Mouse (Mus musculus) frontal cortex, postnatal 36 days (tissue): Measurements from ENCODE around the gene Znrd1.

Experiments
- DNase-seq, 2 experiments: peaks; one replicate each; pipeline ENCODE4 v3.0.0; 2022; ENCODE audit warnings: low spot score in 2 of 2

Gene Znrd1

GRCm38 (mm10) chr17:36927496-36928120 is 30.8 kb downstream of the Znrd1 start:
- no peak for DNase-seq

GRCm38 (mm10) chr17:36923491-36923890 is 34.9 kb downstream of the Znrd1 start:
- no peak for DNase-seq

GRCm38 (mm10) chr17:36922715-36923114 is 35.6 kb downstream of the Znrd1 start:
- no peak for DNase-seq

- DNase-seq, result no peak
Observed at GRCm38 (mm10) chr17:36920239-36920638, 38.1 kb downstream of the Znrd1 start.

GRCm38 (mm10) chr17:36915076-36915475 is 43.3 kb downstream of the Znrd1 start:
- DNase-seq, result peak; percentile 57 to 60

GRCm38 (mm10) chr17:36914108-36914507 is 44.3 kb downstream of the Znrd1 start:
- peak; percentile 68 to 82 for DNase-seq

- DNase-seq, result no peak
Observed at GRCm38 (mm10) chr17:36912031-36912430, 46.3 kb downstream of the Znrd1 start.

GRCm38 (mm10) chr17:36909802-36910201 is 48.6 kb downstream of the Znrd1 start:
- DNase-seq, result no peak

GRCm38 (mm10) chr17:36908235-36908634 is 50.1 kb downstream of the Znrd1 start:
- no peak for DNase-seq
